Comparison of ENCODE assay signal across 28 mouse cellular contexts in genomic region chr17:7877191-7877764, GRCm38 (mm10). TPM values are rescaled to one million over a fixed set of nuclear protein-coding genes. Genes with fewer than 3 reads are reported as not detected.
DNase-seq lines count a peak whose midpoint lies in the region; ATAC-seq and TF ChIP-seq lines count a peak whose summit lies in the region.
"Had no signal": no experiment of that assay in that cellular context is flagged by ENCODE, and none has a peak within 500 bp of the region (broad histone marks: within the 10 kb centered on the region; RNA-seq: fewer than 3 reads in every experiment).

No protein-coding gene starts in this region.

- no peak overlapping the region for H3K4me3 ChIP-seq in limb, embryonic 13.5 days
- no peak overlapping the region for H3K4me3 ChIP-seq in limb, embryonic 10.5 days
- H3K4me3 ChIP-seq in lung, postnatal 0 days (ENCODE audit: low read depth, low read length): no peak overlapping the region
- H3K4me3 ChIP-seq: embryonic facial prominence, embryonic 10.5 days; embryonic facial prominence, embryonic 15.5 days; forebrain, embryonic 12.5 days; hindbrain, embryonic 10.5 days; hindbrain, embryonic 15.5 days; limb, embryonic 12.5 days; midbrain, embryonic 10.5 days; midbrain, embryonic 15.5 days had no signal

- TF ChIP-seq EP300 in lung, postnatal 0 days (IDR thresholded peaks at IDR 0.05): no peak

- no peaks in the 10 kb centered on the region for H3K27me3 ChIP-seq in limb, embryonic 13.5 days
- H3K27me3 ChIP-seq in limb, embryonic 10.5 days (ENCODE audit: low read depth, poor library complexity, severe bottlenecking): no peaks in the 10 kb centered on the region
- H3K27me3 ChIP-seq in lung, postnatal 0 days (replicated peaks; ENCODE audit: insufficient read depth, low read length): no peaks in the 10 kb centered on the region
- H3K27me3 ChIP-seq: embryonic facial prominence, embryonic 15.5 days; forebrain, embryonic 12.5 days; hindbrain, embryonic 15.5 days; limb, embryonic 12.5 days; midbrain, embryonic 15.5 days had no signal

- H3K36me3 ChIP-seq in limb, embryonic 13.5 days: no peaks in the 10 kb centered on the region
- H3K36me3 ChIP-seq in limb, embryonic 10.5 days: no peaks in the 10 kb centered on the region
- H3K36me3 ChIP-seq in lung, postnatal 0 days (ENCODE audit: insufficient read depth, low read length): no peaks in the 10 kb centered on the region
- H3K36me3 ChIP-seq: embryonic facial prominence, embryonic 10.5 days; embryonic facial prominence, embryonic 15.5 days; forebrain, embryonic 12.5 days; hindbrain, embryonic 10.5 days; hindbrain, embryonic 15.5 days; limb, embryonic 12.5 days; midbrain, embryonic 10.5 days; midbrain, embryonic 15.5 days had no signal

- 0 out of 2 replicates have a peak overlapping the region, but pooled peaks have one; percentile 6 for H3K27ac ChIP-seq in limb, embryonic 13.5 days
- no peak overlapping the region for H3K27ac ChIP-seq in limb, embryonic 10.5 days
- H3K27ac ChIP-seq in lung, postnatal 0 days (ENCODE audit: low read length): no peak overlapping the region
- H3K27ac ChIP-seq: embryonic facial prominence, embryonic 10.5 days; embryonic facial prominence, embryonic 15.5 days; forebrain, embryonic 12.5 days; hindbrain, embryonic 10.5 days; hindbrain, embryonic 15.5 days; kidney, postnatal 0 days; limb, embryonic 12.5 days; liver, embryonic 14.5 days; midbrain, embryonic 10.5 days; midbrain, embryonic 15.5 days had no signal

- H3K4me2 ChIP-seq in limb, embryonic 13.5 days (replicated peaks): no peak overlapping the region
- no peak overlapping the region for H3K4me2 ChIP-seq in lung, postnatal 0 days (replicated peaks; ENCODE audit: low read depth, low read length)
- H3K4me2 ChIP-seq: embryonic facial prominence, embryonic 15.5 days; forebrain, embryonic 12.5 days; hindbrain, embryonic 15.5 days; limb, embryonic 12.5 days; midbrain, embryonic 15.5 days had no signal

- peaks cover 26% of the 10 kb centered on the region for H3K4me1 ChIP-seq in limb, embryonic 13.5 days
- H3K4me1 ChIP-seq in limb, embryonic 10.5 days: peaks cover 23% of the 10 kb centered on the region
- no peaks in the 10 kb centered on the region; the same call in 1 of the 2 replicates for H3K4me1 ChIP-seq in lung, postnatal 0 days (ENCODE audit: insufficient read depth, low read depth, low read length)
- H3K4me1 ChIP-seq: midbrain, embryonic 15.5 days had no signal

- WGBS in limb, embryonic 13.5 days: 63% methylated on average over 7 of the region's 7 CpGs
- 71% methylated on average over 7 of the region's 7 CpGs for WGBS in limb, embryonic 10.5 days
- 22% methylated on average over 7 of the region's 7 CpGs for WGBS in lung, postnatal 0 days

- H3K9ac ChIP-seq in limb, embryonic 13.5 days: no peak overlapping the region
- H3K9ac ChIP-seq in lung, postnatal 0 days (replicated peaks; ENCODE audit: low read depth): no peak overlapping the region
- H3K9ac ChIP-seq: embryonic facial prominence, embryonic 15.5 days; forebrain, embryonic 12.5 days; forebrain, postnatal 0 days; hindbrain, embryonic 15.5 days; limb, embryonic 12.5 days; liver, embryonic 14.5 days; midbrain, embryonic 15.5 days had no signal

- no peaks in the 10 kb centered on the region for H3K9me3 ChIP-seq in limb, embryonic 13.5 days
- H3K9me3 ChIP-seq in limb, embryonic 10.5 days (replicated peaks): no peaks in the 10 kb centered on the region
- H3K9me3 ChIP-seq in lung, postnatal 0 days (ENCODE audit: low read length): no peaks in the 10 kb centered on the region
- H3K9me3 ChIP-seq: embryonic facial prominence, embryonic 10.5 days; embryonic facial prominence, embryonic 15.5 days; forebrain, embryonic 12.5 days; hindbrain, embryonic 10.5 days; hindbrain, embryonic 15.5 days; limb, embryonic 12.5 days; midbrain, embryonic 10.5 days; midbrain, embryonic 15.5 days had no signal

- ATAC-seq in limb, embryonic 13.5 days (ENCODE audit: low FRiP score, low read depth): no peak
- peak; percentile 46 for ATAC-seq in lung, postnatal 0 days
- peak; percentile 44 for ATAC-seq in granulocyte monocyte progenitor cell, adult 5-6 weeks (replicated peaks; ENCODE audit: poor library complexity, severe bottlenecking)
- ATAC-seq: forebrain, postnatal 0 days; midbrain, embryonic 15.5 days had no signal

- DNase-seq in limb, embryonic 10.5 days (ENCODE audit: low spot score): no peak
- DNase-seq in lung, postnatal 0 days (ENCODE audit: low spot score): peak; percentile 64
- DNase-seq in lung, postnatal 10 days: no peak
- peak; percentile 26 for DNase-seq in naive thymus-derived CD4-positive, alpha-beta T cell, adult 2 months (ENCODE audit: low read depth)
- no peak for DNase-seq in ovary, postnatal 10 days (ENCODE audit: low spot score)
- no peak for DNase-seq in kidney, adult 18-20 months
- DNase-seq: adrenal gland, postnatal 10 days; cerebellum, adult 18-20 months; cerebellum, postnatal 10 days; forebrain, postnatal 0 days; heart, postnatal 14 days; kidney, adult 2 months; kidney, postnatal 4 days; layer of hippocampus, postnatal 36 days; spleen, adult 18-20 months had no signal

- TF ChIP-seq CTCF in lung, postnatal 0 days (IDR thresholded peaks at IDR 0.05): no peak

RNA-seq across cellular contexts. Expression of gene Tagap, which starts 48.5 kb away (rescaled TPM):
- polyA plus RNA-seq in limb, embryonic 13.5 days (2015; fragmentation: Nextera tagmentation; extraction: Ambion mirVana): 0.46 and 0.64 TPM in 2 replicates
- polyA plus RNA-seq in limb, embryonic 10.5 days (2016; fragmentation: Nextera tagmentation; extraction: Ambion mirVana): 0.19 and 0.26 TPM in 2 replicates
- 1.3 and 1.4 TPM in 2 replicates for polyA plus RNA-seq in lung, postnatal 0 days (2015; fragmentation: Nextera tagmentation; extraction: Ambion mirVana)
- 21.8 and 23.3 TPM in 2 replicates for total RNA-seq in granulocyte monocyte progenitor cell, adult 5-6 weeks (2014; fragmentation: Nextera tagmentation)
- total RNA-seq in granulocyte monocyte progenitor cell, adult 5-6 weeks (2017): 19.3 and 21.8 TPM in 2 replicates

RNA-seq across cellular contexts. Expression of gene Fndc1, which starts 50.2 kb away (rescaled TPM):
- polyA plus RNA-seq in limb, embryonic 13.5 days (2015; fragmentation: Nextera tagmentation; extraction: Ambion mirVana): 25.9 and 32.1 TPM in 2 replicates
- polyA plus RNA-seq in limb, embryonic 10.5 days (2016; fragmentation: Nextera tagmentation; extraction: Ambion mirVana): 0.30 and 0.55 TPM in 2 replicates
- 40.8 and 47.4 TPM in 2 replicates for polyA plus RNA-seq in lung, postnatal 0 days (2015; fragmentation: Nextera tagmentation; extraction: Ambion mirVana)
- total RNA-seq in granulocyte monocyte progenitor cell, adult 5-6 weeks (2014; fragmentation: Nextera tagmentation): not detected in 2 replicates
- not detected in 2 replicates for total RNA-seq in granulocyte monocyte progenitor cell, adult 5-6 weeks (2017)
- total RNA-seq: neutrophil, adult 5-6 weeks had no signal

Comparison
In these comparisons a context has a peak if more than half of its experiments do, and no peak if none do; other contexts are left out.
1. DNase-seq: peak in lung, postnatal 0 days (single experiment) and naive thymus-derived CD4-positive, alpha-beta T cell, adult 2 months (single experiment); none in limb, embryonic 10.5 days (single experiment), lung, postnatal 10 days (single experiment), ovary, postnatal 10 days (single experiment) and kidney, adult 18-20 months (single experiment).
2. RNA of gene Fndc1, which starts 50.2 kb away (polyA plus RNA-seq): 40.8 to 47.4 TPM in lung, postnatal 0 days and 25.9 to 32.1 TPM in limb, embryonic 13.5 days; 0.30 to 0.55 TPM in limb, embryonic 10.5 days; every median in the first group is over 10 times any median in the second.